Mouse (Mus musculus) brain, embryonic 14.5 days (tissue): ENCODE data around the gene Map3k19. TPM values are rescaled to one million over a fixed set of nuclear protein-coding genes. Genes with fewer than 3 reads are reported as not detected.

Source experiments
- DNase-seq: peaks from one replicate; pipeline ENCODE4 v3.0.0-alpha.2; 2011; ENCODE audit warnings: low read depth
- CTCF ChIP-seq: fragments of 200-500 bp; IDR thresholded peaks from 2 replicates; pipeline ENCODE4 v1.5.1; 2012; ENCODE audit warnings: inconsistent platforms, mild to moderate bottlenecking, moderate library complexity, borderline replicate concordance; ENCODE audit not compliant: insufficient read depth, insufficient read length; ENCODE audit errors: extremely low read depth
- POLR2A ChIP-seq: fragments of 200-500 bp; IDR thresholded peaks from 2 replicates; pipeline ENCODE4 v1.6.1; 2012; ENCODE audit warnings: mild to moderate bottlenecking, inconsistent platforms, borderline replicate concordance; ENCODE audit not compliant: poor library complexity, insufficient read depth, insufficient read length, severe bottlenecking; ENCODE audit errors: extremely low read depth
- polyA plus RNA-seq: library from polyadenylated mRNA; depleted of rRNA; stranded (reverse); fragments of >200 nt; gene quantifications from 2 replicates; pipeline ENCODE4 v1.2.3, GENCODE M21; 2012; rRNA removed

Gene Map3k19
- polyA plus RNA-seq, 1 experiment = 0.75 TPM

- no peak for TF ChIP-seq POLR2A
- no peak for TF ChIP-seq CTCF
- DNase-seq = no peak
Observed at GRCm38 (mm10) chr1:127780849-127781248, 74.0 kb downstream of the Map3k19 start.

- DNase-seq = no peak
- no peak for TF ChIP-seq POLR2A
- TF ChIP-seq CTCF = no peak
Observed at GRCm38 (mm10) chr1:127780142-127780541, 74.7 kb downstream of the Map3k19 start.

- TF ChIP-seq POLR2A (no peak), CTCF (no peak)
- DNase-seq = no peak
Observed at GRCm38 (mm10) chr1:127778611-127779010, 76.2 kb downstream of the Map3k19 start.

- TF ChIP-seq CTCF (no peak), POLR2A (no peak)
- DNase-seq = no peak
Observed at GRCm38 (mm10) chr1:127776246-127776645, 78.6 kb downstream of the Map3k19 start.

GRCm38 (mm10) chr1:127775206-127775720 is 79.6 kb downstream of the Map3k19 start:
- TF ChIP-seq POLR2A (no peak), CTCF (no peak)
- DNase-seq = no peak

GRCm38 (mm10) chr1:127774501-127774880 is 80.3 kb downstream of the Map3k19 start:
- DNase-seq = no peak
- no peak for TF ChIP-seq POLR2A
- no peak for TF ChIP-seq CTCF

- peak; percentile 100 for DNase-seq
- no peak for TF ChIP-seq CTCF
- TF ChIP-seq POLR2A = peak; percentile 87; the same call in 1 of the 2 replicates
Observed at GRCm38 (mm10) chr1:127773803-127774500, 80.9 kb downstream of the Map3k19 start, which contains the start of gene Ccnt2. Gene Ccnt2, plus strand, starts transcription at chr1:127774164.

- TF ChIP-seq CTCF (no peak), POLR2A (no peak)
- no peak for DNase-seq
Observed at GRCm38 (mm10) chr1:127773198-127773802, 81.5 kb downstream of the Map3k19 start.

- TF ChIP-seq POLR2A (no peak), CTCF (no peak)
- no peak for DNase-seq
Observed at GRCm38 (mm10) chr1:127766741-127767140, 88.1 kb downstream of the Map3k19 start.

GRCm38 (mm10) chr1:127765468-127765867 is 89.4 kb downstream of the Map3k19 start:
- TF ChIP-seq CTCF (peak; percentile 18; the same call in 1 of the 2 replicates), POLR2A (no peak)
- peak; percentile 64 for DNase-seq

Other genes starting within 250 kb of the Map3k19 start
- 35.2 and 53.4 TPM in 2 replicates for gene Tmem163, start 175.5 kb downstream of the Map3k19 start, polyA plus RNA-seq
- not detected in 2 replicates for gene Acmsd, start 125.6 kb downstream of the Map3k19 start, polyA plus RNA-seq
- 65.7 and 68.7 TPM in 2 replicates for gene Ccnt2, start 80.9 kb downstream of the Map3k19 start, polyA plus RNA-seq
- gene Rab3gap1, start 13.7 kb upstream of the Map3k19 start, polyA plus RNA-seq = 15.5 and 20.5 TPM in 2 replicates
- 6.5 and 6.6 TPM in 2 replicates for gene Zranb3, start 248.0 kb upstream of the Map3k19 start, polyA plus RNA-seq
- 87.7 and 111 TPM in 2 replicates for gene R3hdm1, start 248.3 kb upstream of the Map3k19 start, polyA plus RNA-seq